Mouse (Mus musculus): ENCODE results near the gene Slc15a3. TPM values are rescaled to one million over a fixed set of nuclear protein-coding genes. Genes with fewer than 3 reads are reported as not detected.

Slc15a3 gene
- polyA plus RNA-seq (2015; fragmentation: Nextera tagmentation; extraction: Ambion mirVana): 0.83 and 0.93 TPM in 2 replicates

DNA sequence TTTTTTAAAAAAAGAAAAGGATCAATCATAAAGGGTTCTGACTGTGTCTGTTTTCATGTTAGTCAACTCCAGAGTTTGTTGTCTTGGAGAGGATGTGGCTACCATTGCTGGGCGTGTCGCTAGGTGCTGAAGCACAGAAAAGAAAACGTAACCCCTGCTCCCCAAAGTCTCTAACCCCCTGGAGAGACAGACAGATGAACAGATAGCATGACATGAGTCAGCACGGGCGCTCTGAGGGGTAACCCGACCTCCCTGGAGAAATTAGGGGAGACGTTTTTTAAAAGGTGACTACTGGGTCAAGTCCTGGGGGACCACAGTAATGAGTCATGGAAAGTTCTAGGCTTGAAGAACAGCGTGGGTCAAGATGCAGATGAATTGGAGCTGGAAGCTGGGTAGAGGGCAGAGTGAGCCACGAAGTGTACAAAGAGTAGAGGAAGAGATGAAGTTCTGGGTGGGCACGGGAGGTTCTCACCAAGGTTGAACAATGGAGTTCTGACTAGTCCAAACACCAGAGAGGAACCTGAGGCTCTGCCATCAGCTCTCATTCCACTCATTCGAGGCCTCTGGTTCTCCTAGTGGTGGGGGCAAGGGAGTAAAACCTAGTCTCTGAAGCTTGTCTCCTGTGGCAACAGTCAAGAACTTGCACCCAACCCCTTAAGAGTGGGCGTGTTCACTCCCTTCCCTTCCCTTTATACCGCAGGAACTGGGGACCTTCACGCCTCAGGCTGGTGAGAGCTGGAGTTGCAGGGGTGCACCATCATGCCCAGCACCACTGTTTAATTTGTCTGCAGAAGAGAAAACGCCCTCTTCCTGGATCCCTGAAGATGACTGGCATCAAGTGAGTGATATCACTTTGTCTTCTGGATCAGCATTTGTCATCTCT is at the start of gene Slc15a3:
Gene Slc15a3 (plus strand): TSS at position 718 of the 883 bp plus-strand sequence.
- peaks cover 14% of the 10 kb centered on the region; the same call in 1 of the 2 replicates for H3K4me1 ChIP-seq (replicated peaks; ENCODE audit: insufficient read depth, low read length)
- DNase-seq (ENCODE audit: low spot score) (no peak), ATAC-seq (replicated peaks; ENCODE audit: low FRiP score, low read depth) (no peak)
- H3K27me3 ChIP-seq (ENCODE audit: insufficient read depth, low read length): no peaks in the 10 kb centered on the region
- H3K9me3 ChIP-seq (replicated peaks; ENCODE audit: low read length): no peaks in the 10 kb centered on the region
- no peaks in the 10 kb centered on the region for H3K36me3 ChIP-seq (ENCODE audit: insufficient read depth, low read length)
- 66% methylated on average over 15 of the region's 15 CpGs for WGBS
- no peak within 1 kb of the TSS for H3K4me3 ChIP-seq (replicated peaks; ENCODE audit: low read depth, low read length)
- H3K27ac ChIP-seq: no peak within 1 kb of the TSS
- TF ChIP-seq CTCF (IDR thresholded peaks at IDR 0.05; ENCODE audit: low read depth): no peak
- no peak within 1 kb of the TSS for H3K4me2 ChIP-seq (ENCODE audit: low read length)
- H3K9ac ChIP-seq (ENCODE audit: low read depth, low read length): no peak within 1 kb of the TSS

DNA sequence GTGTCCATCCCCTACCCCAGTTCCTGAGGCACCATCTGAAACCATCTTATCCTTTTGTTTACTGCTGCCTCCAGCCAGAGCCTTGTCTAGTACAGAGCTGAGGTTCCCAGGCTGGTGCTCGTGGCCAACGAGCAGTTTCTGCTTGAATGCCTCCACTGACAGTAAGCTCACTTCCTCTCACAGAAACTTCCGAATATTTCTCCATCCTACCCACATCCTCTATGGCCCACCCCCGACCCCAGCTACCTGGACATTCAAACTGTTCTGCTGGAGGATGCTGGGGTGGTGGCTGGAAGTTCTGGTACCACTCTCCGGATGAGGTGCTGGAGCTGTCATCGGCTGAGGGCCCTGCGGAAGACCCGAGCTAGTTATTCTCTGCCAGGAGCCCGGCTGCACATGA is 49.2 kb upstream of the Slc15a3 start:
- no peaks in the 10 kb centered on the region for H3K4me1 ChIP-seq (replicated peaks; ENCODE audit: insufficient read depth, low read length)
- H3K36me3 ChIP-seq (ENCODE audit: insufficient read depth, low read length): no peaks in the 10 kb centered on the region
- H3K27ac ChIP-seq: no peak overlapping the region
- ATAC-seq (replicated peaks; ENCODE audit: low FRiP score, low read depth) (no peak), DNase-seq (ENCODE audit: low spot score) (no peak)
- H3K9ac ChIP-seq (ENCODE audit: low read depth, low read length): no peak overlapping the region
- no peak overlapping the region for H3K4me2 ChIP-seq (ENCODE audit: low read length)
- WGBS: 74% methylated on average over 9 of the region's 9 CpGs
- H3K27me3 ChIP-seq (ENCODE audit: insufficient read depth, low read length): no peaks in the 10 kb centered on the region
- H3K4me3 ChIP-seq (replicated peaks; ENCODE audit: low read depth, low read length): no peak overlapping the region
- TF ChIP-seq CTCF (IDR thresholded peaks at IDR 0.05; ENCODE audit: low read depth): no peak
- no peaks in the 10 kb centered on the region for H3K9me3 ChIP-seq (replicated peaks; ENCODE audit: low read length)

DNA sequence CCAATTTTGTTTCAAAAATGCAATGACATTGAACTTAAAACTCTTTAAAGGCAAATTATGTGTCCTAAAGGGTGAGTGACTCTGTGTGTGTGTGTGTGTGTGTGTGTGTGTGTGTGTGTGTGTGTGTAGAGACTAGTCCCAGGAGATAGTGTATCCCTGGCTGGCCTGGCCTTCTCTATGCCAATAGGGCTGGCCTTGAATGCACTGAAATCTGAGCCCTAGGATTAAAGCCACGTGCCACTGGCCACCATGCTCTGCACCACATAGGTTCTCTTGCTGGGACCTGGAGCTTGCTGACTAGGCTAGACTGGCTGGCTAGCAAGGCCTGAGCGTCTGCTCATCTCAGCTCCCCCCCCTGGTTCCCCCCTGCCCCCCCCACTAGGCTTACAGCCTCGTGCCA is 46.5 kb upstream of the Slc15a3 start:
- Histone ChIP-seq H3K9me3 (replicated peaks; ENCODE audit: low read length) (no peaks in the 10 kb centered on the region), H3K9ac (ENCODE audit: low read depth, low read length) (no peak overlapping the region), H3K4me2 (ENCODE audit: low read length) (no peak overlapping the region), H3K4me1 (replicated peaks; ENCODE audit: insufficient read depth, low read length) (no peaks in the 10 kb centered on the region), H3K27me3 (ENCODE audit: insufficient read depth, low read length) (no peaks in the 10 kb centered on the region), H3K36me3 (ENCODE audit: insufficient read depth, low read length) (no peaks in the 10 kb centered on the region), H3K27ac (no peak overlapping the region), H3K4me3 (replicated peaks; ENCODE audit: low read depth, low read length) (no peak overlapping the region)
- WGBS: 29% methylated on average over 3 of the region's 3 CpGs
- ATAC-seq (replicated peaks; ENCODE audit: low FRiP score, low read depth): no peak
- DNase-seq (ENCODE audit: low spot score): no peak
- TF ChIP-seq CTCF (IDR thresholded peaks at IDR 0.05; ENCODE audit: low read depth): no peak

DNA sequence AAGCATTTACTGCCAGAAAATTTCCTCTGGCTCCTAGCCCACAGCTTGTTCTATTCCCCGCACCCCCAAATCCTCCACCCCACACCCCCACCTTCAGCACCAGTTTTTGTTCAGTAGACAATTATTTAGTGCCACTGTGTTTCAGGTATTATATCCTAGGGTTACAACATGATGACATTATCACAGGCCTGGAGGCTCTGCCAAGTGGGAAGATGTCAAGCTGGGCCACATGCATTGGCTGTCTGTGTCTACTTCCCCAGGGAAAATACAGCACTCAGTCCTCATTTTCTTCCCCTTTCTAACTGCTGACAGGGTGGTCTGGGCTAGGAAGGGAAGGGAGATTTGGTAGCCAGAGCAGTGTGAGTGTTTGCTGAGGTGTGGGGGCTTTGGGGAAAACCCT is 44.6 kb upstream of the Slc15a3 start:
- Histone ChIP-seq H3K4me2 (ENCODE audit: low read length) (no peak overlapping the region), H3K4me1 (replicated peaks; ENCODE audit: insufficient read depth, low read length) (no peaks in the 10 kb centered on the region), H3K36me3 (ENCODE audit: insufficient read depth, low read length) (no peaks in the 10 kb centered on the region), H3K9me3 (replicated peaks; ENCODE audit: low read length) (no peaks in the 10 kb centered on the region), H3K27ac (no peak overlapping the region), H3K9ac (ENCODE audit: low read depth, low read length) (no peak overlapping the region), H3K27me3 (ENCODE audit: insufficient read depth, low read length) (no peaks in the 10 kb centered on the region), H3K4me3 (replicated peaks; ENCODE audit: low read depth, low read length) (no peak overlapping the region)
- WGBS: 85% methylated on average over 1 of the region's 1 CpGs
- DNase-seq (ENCODE audit: low spot score): no peak
- no peak for TF ChIP-seq CTCF (IDR thresholded peaks at IDR 0.05; ENCODE audit: low read depth)
- ATAC-seq (replicated peaks; ENCODE audit: low FRiP score, low read depth): no peak

DNA sequence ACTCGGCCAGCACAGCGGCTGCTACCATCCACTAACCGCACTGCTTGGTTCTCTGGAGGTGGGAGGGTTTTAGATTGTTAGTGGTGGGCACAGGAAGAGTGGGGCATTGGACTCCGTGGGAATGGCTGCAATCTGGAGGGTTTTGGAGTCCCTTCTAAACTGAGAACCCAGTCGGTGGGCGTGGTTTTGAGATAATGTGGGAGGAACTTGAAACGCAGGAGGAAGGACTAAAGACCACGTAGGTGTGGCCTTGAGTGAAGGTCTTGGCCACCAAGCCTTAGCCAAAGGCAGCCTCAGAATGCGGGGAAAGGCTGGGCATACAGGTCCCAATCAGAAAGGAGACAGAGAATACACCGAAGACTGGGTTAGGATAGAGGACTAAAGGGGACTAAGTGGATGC is 41.0 kb upstream of the Slc15a3 start:
- Histone ChIP-seq H3K27ac (no peak overlapping the region), H3K4me2 (ENCODE audit: low read length) (no peak overlapping the region), H3K4me1 (replicated peaks; ENCODE audit: insufficient read depth, low read length) (no peaks in the 10 kb centered on the region), H3K9ac (ENCODE audit: low read depth, low read length) (no peak overlapping the region), H3K9me3 (replicated peaks; ENCODE audit: low read length) (no peaks in the 10 kb centered on the region), H3K27me3 (ENCODE audit: insufficient read depth, low read length) (no peaks in the 10 kb centered on the region), H3K36me3 (ENCODE audit: insufficient read depth, low read length) (no peaks in the 10 kb centered on the region), H3K4me3 (replicated peaks; ENCODE audit: low read depth, low read length) (no peak overlapping the region)
- WGBS: 70% methylated on average over 10 of the region's 10 CpGs
- TF ChIP-seq CTCF (IDR thresholded peaks at IDR 0.05; ENCODE audit: low read depth): no peak
- DNase-seq (ENCODE audit: low spot score) (no peak), ATAC-seq (replicated peaks; ENCODE audit: low FRiP score, low read depth) (no peak)

DNA sequence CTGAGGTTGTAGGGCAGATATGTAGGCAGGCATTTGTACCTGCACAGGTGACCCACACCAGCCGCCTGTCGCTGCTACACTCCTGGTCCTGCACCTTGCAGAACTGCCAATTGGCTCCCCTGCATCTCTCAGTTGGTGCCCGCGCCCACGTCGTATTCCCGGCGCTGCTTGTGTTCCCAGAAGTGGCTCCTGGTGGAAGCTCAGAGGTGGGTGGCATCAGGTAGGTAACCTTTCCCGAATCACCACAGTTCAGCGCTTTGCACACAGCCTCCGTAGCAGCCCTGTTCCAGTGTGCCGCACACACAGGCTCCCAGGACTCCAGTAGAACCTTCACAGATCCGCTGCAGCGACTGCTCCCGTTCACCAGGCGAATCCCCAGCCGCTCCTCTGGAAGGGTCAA is 40.4 kb upstream of the Slc15a3 start:
- H3K9me3 ChIP-seq (replicated peaks; ENCODE audit: low read length): no peaks in the 10 kb centered on the region
- TF ChIP-seq CTCF (IDR thresholded peaks at IDR 0.05; ENCODE audit: low read depth): no peak
- DNase-seq (ENCODE audit: low spot score) (no peak), ATAC-seq (replicated peaks; ENCODE audit: low FRiP score, low read depth) (no peak)
- H3K36me3 ChIP-seq (ENCODE audit: insufficient read depth, low read length): no peaks in the 10 kb centered on the region
- H3K27ac ChIP-seq: no peak overlapping the region
- no peak overlapping the region for H3K4me3 ChIP-seq (replicated peaks; ENCODE audit: low read depth, low read length)
- WGBS: 86% methylated on average over 17 of the region's 17 CpGs
- no peaks in the 10 kb centered on the region for H3K27me3 ChIP-seq (ENCODE audit: insufficient read depth, low read length)
- H3K9ac ChIP-seq (ENCODE audit: low read depth, low read length): no peak overlapping the region
- no peak overlapping the region for H3K4me2 ChIP-seq (ENCODE audit: low read length)
- no peaks in the 10 kb centered on the region for H3K4me1 ChIP-seq (replicated peaks; ENCODE audit: insufficient read depth, low read length)

Measured in kidney, postnatal 0 days (tissue).